Mouse (Mus musculus): ENCODE results near the gene Ppp5c.
A peak's percentile ranks its signal among the peaks of the same experiment; 100 is the strongest.

DNA sequence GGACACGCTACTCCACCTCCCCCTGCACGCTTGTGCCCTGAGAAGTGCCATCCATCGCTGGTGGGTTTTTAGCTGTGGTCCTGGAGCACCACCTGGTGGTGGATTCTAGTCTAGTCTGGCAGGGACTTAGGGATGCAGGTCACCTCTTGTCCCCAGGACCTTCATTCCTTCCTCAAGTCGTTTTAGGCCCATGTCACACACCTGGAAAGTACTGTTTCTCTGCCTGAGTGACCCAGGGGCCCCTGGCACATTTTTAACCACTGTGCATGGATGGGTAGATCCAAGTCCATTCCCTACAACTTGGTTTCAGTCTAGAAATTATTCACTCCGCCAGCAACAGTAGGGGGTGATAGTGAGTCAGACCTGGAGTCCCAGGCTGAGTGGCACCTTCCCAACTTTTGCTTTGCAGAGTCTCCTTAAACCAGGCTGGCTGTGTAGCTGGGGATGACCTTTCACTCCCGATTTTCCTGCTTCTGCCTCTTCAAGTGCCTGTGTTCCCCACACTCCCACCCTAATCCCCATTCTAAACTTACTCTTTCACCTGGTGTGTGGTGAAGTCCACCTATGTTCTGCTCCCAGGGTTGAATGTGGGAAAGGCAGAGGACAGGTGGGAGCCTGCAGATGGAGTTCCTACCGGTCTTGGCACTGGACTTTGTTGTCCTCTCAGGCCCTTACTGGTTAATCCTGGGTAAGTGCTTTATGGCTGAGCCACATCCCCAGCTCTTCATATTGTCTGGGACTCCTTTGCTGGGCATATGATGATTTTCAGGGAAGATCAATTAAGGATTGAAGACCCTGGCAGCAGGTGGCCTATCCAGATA lies 25.1 kb downstream of the Ppp5c start:
- TF ChIP-seq CTCF (IDR thresholded peaks at IDR 0.05; ENCODE audit: low read depth, low read length): peak; percentile 58
- TF ChIP-seq GATA1 (IDR thresholded peaks at IDR 0.05; ENCODE audit: borderline replicate concordance, low read length): no peak
- no peak for TF ChIP-seq GATA2 (IDR thresholded peaks at IDR 0.05; ENCODE audit: borderline replicate concordance, low read depth, low read length)
- no peak for TF ChIP-seq POLR2AphosphoS5 (IDR thresholded peaks at IDR 0.05; ENCODE audit: insufficient replicate concordance, low read depth, low read length)

Measured in G1E (cell line).